Mouse (Mus musculus) myocyte (in vitro differentiated cells): ENCODE data around the gene Uggt1.

Source experiments
- CEBPB ChIP-seq: IDR thresholded peaks from 2 replicates; pipeline ENCODE4 v1.6.1; 2011; ENCODE audit warnings: mild to moderate bottlenecking, moderate library complexity; ENCODE audit not compliant: poor library complexity, insufficient read depth, severe bottlenecking
- E2F4 ChIP-seq: IDR thresholded peaks from one replicate; pipeline ENCODE4 v1.6.1; 2011; ENCODE audit warnings: mild to moderate bottlenecking, control low read depth, moderate library complexity; ENCODE audit not compliant: insufficient read depth
- MAX ChIP-seq: IDR thresholded peaks from one replicate; pipeline ENCODE4 v1.6.1; 2011; ENCODE audit warnings: low read depth, mild to moderate bottlenecking, control low read depth
- MYOG ChIP-seq, 3 experiments: IDR thresholded peaks; one replicate each; pipeline ENCODE4 v1.6.1; 2011; ENCODE audit warnings: control low read depth in 2 of 3, low read depth in 2 of 3, mild to moderate bottlenecking in 2 of 3; ENCODE audit not compliant: insufficient read length in 2 of 3, control insufficient read depth in 1 of 3, insufficient read depth in 1 of 3
- POLR2A ChIP-seq: IDR thresholded peaks from one replicate; pipeline ENCODE4 v1.6.1; 2011; ENCODE audit warnings: low read depth, mild to moderate bottlenecking, control low read depth, moderate library complexity; ENCODE audit not compliant: insufficient read length
- REST ChIP-seq: IDR thresholded peaks from one replicate; pipeline ENCODE4 v1.6.1; 2011; ENCODE audit warnings: mild to moderate bottlenecking, control low read depth, moderate library complexity; ENCODE audit not compliant: insufficient read depth, insufficient read length
- TCF12 ChIP-seq: IDR thresholded peaks from one replicate; pipeline ENCODE4 v1.6.1; 2011; ENCODE audit warnings: mild to moderate bottlenecking, control low read depth; ENCODE audit not compliant: poor library complexity, insufficient read depth, severe bottlenecking
- USF1 ChIP-seq: IDR thresholded peaks from one replicate; pipeline ENCODE4 v1.6.1; 2011; ENCODE audit warnings: low read depth, mild to moderate bottlenecking, control low read depth, moderate library complexity

- TF ChIP-seq MYOG (IDR thresholded peaks at IDR 0.05; ENCODE audit: control insufficient read depth in 1 of 3, insufficient read depth in 1 of 3, insufficient read length in 2 of 3, low read depth in 2 of 3): no peak
- TF ChIP-seq CEBPB: no peak
- TF ChIP-seq POLR2A: no peak
- no peak for TF ChIP-seq USF1
- no peak for TF ChIP-seq E2F4
- TF ChIP-seq MAX: no peak
- TF ChIP-seq REST: no peak
- no peak for TF ChIP-seq TCF12
Measured at GRCm38 (mm10) chr1:36162687-36163086, 81.8 kb downstream of the Uggt1 start.
